Mouse (Mus musculus) ZHBTc4 (cell line): Measurements from ENCODE around the gene Deup1.

Experiments
- DNase-seq: peaks from one replicate; pipeline ENCODE4 v3.0.0-alpha.2; 2011; ENCODE audit warnings: low read depth, low spot score

Deup1 gene

DNA sequence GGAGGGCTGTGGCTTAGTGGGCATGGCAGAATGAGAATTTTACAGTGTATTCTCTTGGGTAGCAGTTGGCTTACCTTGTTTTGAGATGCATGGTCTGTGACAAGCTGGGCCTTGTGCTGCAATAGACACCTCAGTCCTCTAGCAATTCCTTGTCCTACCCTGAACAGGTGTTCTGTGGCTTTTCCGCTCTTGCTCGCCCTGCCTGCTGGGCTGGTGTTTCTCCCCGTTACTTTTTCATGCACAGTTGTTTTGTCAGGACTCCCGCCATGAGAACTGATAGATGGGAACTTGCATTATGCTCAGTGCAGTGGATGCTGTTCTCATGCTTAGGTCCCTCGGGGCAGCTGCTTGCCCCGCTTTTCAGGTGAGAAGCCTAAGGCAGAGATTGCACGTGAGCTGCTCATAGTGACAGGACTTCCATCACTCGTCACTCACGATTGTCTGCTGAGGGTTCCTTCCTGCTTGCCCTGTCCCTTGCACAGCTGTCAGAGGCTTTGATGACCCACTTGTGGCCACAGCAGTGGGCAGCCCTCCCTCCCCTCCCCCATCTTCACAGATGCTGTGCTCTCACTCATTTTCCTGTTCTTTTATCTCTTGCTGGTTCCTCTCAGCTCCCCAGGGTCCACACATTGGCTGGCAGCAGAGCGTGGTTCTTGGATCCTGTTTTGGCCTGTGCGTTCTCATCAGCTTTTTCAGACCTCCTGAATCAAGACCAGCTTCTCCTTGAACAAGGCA, 94.2 kb downstream of the Deup1 start:
- DNase-seq, result no peak

DNA sequence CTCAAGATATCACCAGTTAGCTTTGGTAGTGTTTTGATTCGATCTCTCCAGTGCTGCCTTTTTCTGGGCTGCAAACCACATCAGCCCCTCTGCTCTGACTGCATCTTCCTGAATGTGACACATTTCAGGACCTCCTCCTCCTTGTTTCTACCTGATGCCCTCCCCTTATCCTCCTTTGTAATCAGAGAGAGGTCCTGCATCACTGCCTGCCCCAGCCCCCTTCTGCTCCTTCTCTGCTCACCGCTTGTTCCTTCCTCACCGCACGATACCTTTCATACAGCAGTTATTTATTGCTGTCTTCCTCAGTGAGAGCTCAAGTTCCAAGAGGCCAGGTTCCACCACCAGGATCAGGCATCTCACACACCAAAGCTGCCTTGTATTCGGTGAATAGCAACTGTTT, 96.5 kb downstream of the Deup1 start:
- no peak for DNase-seq

GRCm38 (mm10) chr9:15529965-15530320, 97.8 kb downstream of the Deup1 start:
- DNase-seq, result no peak

GRCm38 (mm10) chr9:15529275-15529964, 98.3 kb downstream of the Deup1 start:
- peak; percentile 26 for DNase-seq

DNA sequence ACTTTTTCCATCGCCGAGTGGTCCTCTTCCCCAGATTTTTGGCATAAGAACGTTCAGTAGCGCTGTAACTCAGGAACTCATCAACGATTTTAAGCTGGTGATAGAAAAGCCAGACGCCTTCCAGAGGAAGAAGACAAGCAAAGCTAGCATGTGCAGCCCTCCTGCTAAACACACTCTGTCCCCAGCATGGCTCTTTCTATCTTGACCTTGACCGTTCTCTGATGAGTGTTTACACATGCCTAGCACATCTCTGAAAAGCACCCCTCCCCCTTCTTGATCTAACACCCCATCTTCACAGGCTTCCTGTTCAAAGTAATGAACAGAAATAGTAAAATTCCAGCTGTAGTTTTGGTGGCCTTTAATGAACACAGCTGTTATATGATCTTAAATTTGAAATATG, 99.4 kb downstream of the Deup1 start:
- DNase-seq, result no peak

DNA sequence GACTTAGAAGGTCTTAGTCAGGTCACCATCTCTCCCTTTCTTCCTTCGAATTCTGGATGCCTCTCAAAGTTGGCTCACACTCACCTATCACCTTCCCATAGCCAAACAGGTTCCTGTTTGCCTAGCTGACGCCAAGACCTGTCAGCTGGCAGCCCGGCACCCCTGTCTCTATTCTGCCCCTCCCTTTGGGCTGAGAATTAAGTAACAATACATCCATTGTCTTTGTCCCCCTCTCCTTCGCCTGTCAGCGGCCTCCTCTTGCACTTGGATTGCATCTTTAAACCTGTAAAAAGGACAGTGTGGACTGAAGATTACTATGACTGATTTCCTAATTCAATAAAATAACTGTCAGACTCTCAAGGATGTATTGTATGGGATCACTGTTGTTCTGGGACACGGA, 99.9 kb downstream of the Deup1 start:
- DNase-seq, result no peak

GRCm38 (mm10) chr9:15526539-15526938, 101.2 kb downstream of the Deup1 start:
- no peak for DNase-seq

- no peak for DNase-seq
Observed at GRCm38 (mm10) chr9:15525246-15525645, 102.5 kb downstream of the Deup1 start.

DNA sequence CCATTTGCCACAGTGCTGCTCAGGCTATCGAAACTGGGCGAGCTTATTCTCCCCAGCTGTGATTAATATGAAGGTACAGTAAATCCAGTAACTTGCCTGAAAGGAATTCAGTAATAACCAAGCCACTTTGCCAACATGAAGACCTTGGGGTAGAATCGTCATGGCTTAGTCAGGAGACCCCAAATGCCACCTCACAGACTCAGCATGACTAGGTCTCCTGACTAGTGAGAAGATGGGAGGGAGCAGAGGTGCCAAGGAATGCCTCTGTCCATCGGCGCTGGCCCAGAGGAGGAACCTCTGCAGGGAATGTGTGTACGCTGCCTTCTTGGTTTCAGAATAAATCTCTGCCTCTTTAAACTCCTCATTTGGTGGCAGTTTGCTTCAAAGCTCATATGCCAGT, 104.1 kb downstream of the Deup1 start:
- no peak for DNase-seq

- DNase-seq, result no peak
Observed at GRCm38 (mm10) chr9:15522887-15523286, 104.8 kb downstream of the Deup1 start.

DNA sequence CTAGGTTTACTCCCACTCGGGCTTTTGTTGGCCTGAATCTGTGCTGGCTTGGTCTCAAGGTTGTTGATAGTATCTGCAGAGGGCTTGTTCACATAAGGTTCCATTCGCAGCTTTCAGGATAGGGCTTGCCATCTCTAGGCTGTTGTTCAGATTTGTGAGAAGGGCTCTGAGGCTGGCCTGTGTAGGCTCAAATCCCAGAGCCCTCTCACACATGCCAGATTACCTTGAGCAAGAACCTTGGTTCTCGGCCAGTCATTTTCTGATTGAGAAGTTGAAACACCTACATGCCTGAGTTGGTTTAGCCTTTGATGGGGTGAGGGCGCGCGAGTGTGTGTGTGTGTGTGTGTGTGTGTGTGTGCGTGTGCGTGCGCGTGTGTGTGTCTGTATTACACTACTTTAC, 105.4 kb downstream of the Deup1 start:
- no peak for DNase-seq

- DNase-seq, result no peak
Observed at GRCm38 (mm10) chr9:15517979-15518378, 109.8 kb downstream of the Deup1 start.

DNA sequence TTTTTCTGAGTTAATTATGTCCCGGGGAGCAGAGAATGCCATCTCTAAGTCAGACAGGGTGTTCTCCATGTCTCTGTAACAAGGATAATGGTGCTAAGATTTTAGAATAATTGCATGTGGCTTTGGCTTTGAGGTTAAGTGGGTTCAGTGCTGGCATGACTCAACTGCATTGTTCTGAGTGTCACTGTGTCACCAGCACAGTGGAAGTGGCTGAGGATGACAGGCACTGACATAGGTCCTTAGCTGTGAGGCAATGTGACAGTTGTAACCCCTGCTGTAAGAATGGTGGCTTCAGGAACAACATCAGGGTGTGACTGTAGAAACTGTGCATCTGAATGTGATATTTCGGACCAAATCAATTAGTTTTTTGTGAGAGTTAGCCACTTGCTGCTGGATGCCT, 111.7 kb downstream of the Deup1 start:
- DNase-seq, result no peak

DNA sequence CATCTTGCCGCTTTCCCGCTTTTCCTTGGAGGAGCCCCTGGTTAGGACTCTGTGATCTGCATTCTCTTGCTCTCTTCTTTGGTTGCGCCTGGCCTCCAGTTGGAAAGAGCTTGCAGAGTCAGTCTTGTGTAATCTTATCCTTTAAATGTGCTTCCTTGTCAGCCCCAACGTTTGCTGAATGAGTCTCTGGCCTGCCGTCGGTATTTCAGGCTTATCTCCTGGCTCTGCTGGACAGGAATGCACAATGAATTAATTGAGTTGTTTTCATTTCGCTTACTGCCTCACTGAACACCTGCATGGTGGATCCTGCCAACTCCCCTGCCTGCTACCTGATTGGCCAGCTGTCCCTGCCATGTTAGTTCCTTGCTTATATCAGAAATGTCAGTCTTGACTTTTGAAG, 114.8 kb downstream of the Deup1 start:
- no peak for DNase-seq

DNA sequence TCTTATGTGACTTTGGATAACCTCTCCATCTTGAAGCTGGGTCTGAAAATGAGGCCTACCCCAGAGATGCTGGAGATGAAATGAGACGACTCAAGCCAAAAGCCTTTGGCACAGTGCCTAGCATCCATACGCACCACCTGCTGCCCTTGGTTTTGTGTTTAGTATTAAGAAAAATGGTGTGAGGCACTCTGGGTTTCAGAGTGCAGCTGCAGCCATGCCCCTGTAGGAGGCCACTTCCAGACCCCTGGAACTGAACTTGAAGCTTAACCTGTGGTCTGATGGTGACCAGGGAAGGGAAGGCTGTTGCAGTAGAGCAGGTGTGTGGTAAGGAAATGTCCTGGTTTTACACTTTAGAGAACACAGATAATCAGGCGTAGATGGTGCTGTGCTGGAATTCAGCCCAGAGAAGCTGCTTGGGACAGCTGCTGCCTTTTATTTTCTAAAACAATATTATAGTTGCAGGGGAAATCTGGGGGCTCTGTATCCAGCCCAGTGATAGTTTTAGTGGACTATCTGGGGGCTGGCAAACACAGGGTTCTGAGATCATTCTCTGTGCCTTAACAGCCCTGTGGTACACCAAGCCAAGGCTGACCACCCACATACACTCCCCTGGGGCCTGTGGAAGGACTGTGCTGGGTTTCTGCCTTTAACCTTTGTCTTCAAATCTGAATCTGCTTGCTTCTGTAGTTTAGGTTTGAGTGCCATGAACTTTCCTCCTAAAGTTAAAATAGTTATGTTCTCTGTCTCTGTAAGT, 117.0 kb downstream of the Deup1 start:
- no peak for DNase-seq
